Mouse (Mus musculus): ENCODE data around the gene Tpp2.

The Tpp2 gene

GRCm38 (mm10) chr1:44015556-44015955 lies 82.1 kb downstream of the Tpp2 start:
- no peak for DNase-seq (ENCODE audit: inconsistent age in 2 of 2, low spot score in 1 of 2)

- no peak for DNase-seq (ENCODE audit: inconsistent age in 2 of 2, low spot score in 1 of 2)
Observed at GRCm38 (mm10) chr1:44019934-44020333, 86.5 kb downstream of the Tpp2 start, which contains the start of gene Mettl21c. Mettl21c (minus strand) TSS chr1:44020034.

- DNase-seq (ENCODE audit: inconsistent age in 2 of 2, low spot score in 1 of 2): no peak
Observed at GRCm38 (mm10) chr1:44022656-44023055, 89.2 kb downstream of the Tpp2 start.

GRCm38 (mm10) chr1:44027651-44028050 lies 94.2 kb downstream of the Tpp2 start:
- DNase-seq (ENCODE audit: inconsistent age in 2 of 2, low spot score in 1 of 2): no peak

GRCm38 (mm10) chr1:44032213-44032612 lies 98.8 kb downstream of the Tpp2 start:
- DNase-seq (ENCODE audit: inconsistent age in 2 of 2, low spot score in 1 of 2): no peak

GRCm38 (mm10) chr1:44032948-44033347 lies 99.5 kb downstream of the Tpp2 start:
- no peak for DNase-seq (ENCODE audit: inconsistent age in 2 of 2, low spot score in 1 of 2)

GRCm38 (mm10) chr1:44041797-44042554 lies 108.5 kb downstream of the Tpp2 start:
- DNase-seq (ENCODE audit: inconsistent age in 2 of 2, low spot score in 1 of 2): peak; percentile 54 to 83

GRCm38 (mm10) chr1:44042555-44042915 lies 109.1 kb downstream of the Tpp2 start:
- no peak for DNase-seq (ENCODE audit: inconsistent age in 2 of 2, low spot score in 1 of 2)

- peak; percentile 70 to 81 for DNase-seq (ENCODE audit: inconsistent age in 2 of 2, low spot score in 1 of 2)
Observed at GRCm38 (mm10) chr1:44045689-44046088, 112.2 kb downstream of the Tpp2 start.

- DNase-seq (ENCODE audit: inconsistent age in 2 of 2, low spot score in 1 of 2): peak; percentile 86 to 91
Observed at GRCm38 (mm10) chr1:44046556-44046955, 113.1 kb downstream of the Tpp2 start.

Measured in adrenal gland, adult (tissue).